Mouse (Mus musculus) right cerebral cortex, postnatal 14 days (tissue): ENCODE measurements around the gene Sfta2.
A peak's percentile ranks its signal among the peaks of the same experiment; 100 is the strongest.

Source experiments
- DNase-seq: peaks from one replicate; pipeline ENCODE4 v3.0.0; 2022

Gene Sfta2

DNA sequence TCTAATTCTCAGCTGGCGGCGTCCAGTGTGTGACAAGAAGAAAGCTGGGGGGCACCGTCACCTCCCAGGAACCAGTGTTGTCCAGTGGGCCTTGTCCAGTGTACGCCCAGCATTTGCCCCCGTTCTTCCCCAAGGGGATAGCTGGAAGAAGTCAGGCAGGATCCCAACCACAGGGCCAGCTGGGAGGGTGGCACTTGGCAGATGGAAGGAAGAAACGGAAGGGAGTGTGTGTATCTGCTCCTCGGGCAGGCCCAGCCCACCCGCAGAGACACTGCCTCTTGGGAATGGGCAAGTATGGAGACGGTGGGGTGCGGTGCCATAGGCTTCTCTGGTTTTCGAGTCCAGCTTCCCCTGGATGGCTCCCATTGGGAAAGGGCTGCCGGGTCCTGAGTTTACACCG is 80.6 kb downstream of the Sfta2 start:
- no peak for DNase-seq

DNA sequence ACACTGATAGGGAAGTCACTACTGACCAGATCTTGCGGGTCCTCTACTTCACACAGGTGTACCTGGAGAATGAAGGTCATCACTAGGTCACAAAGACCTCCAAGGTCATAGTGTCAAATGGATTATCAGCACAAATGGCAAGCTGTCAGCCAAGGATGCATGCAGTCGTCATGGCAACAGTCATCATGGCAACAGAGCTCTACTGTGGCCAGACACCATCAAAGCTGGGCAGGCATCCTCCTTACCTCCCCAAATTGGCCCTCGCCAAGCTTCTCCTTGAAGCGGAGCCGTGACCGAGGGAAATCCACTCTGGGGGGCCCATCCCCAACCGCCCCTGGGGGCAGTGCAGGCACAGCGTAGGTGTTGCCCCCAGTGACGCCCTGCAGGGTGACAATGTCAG is 83.7 kb downstream of the Sfta2 start:
- DNase-seq = peak; percentile 30

DNA sequence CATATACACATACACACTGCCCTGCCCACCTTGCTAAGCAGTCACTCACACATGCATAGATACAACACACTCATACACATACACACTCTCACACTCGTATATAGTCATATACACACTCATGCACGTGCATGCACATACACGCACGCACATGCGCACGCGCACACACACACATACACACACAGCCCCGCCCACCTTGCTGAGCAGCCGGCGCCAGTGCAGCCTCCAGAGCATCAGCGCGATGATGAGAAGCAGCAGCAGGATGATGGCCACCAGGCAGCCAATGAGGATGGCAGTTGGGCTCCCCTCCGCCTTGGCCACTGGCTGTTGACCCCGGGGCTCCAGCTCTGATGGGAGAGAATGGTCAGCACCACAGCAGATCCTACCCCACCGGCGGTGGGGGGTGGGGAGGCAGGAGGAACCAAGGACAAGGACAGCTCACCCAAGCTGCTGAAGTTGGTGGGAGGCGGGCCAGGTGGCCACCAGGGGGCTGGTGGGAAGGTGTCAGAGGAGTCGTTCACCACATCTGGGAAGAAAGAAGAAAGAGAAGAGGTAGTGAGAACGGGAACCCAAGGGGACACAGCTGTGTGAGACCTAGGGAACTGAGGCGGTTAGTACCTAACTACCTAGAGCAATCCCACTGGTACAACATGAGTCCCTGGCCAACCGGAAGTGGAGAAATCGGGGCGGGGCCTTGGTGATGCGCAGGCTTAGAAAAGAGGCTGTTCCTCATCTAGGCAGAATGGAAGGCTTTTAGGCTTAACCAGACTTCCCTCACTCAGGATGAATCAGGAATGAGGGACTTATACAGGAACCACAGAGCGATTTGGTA is 87.2 kb downstream of the Sfta2 start:
- DNase-seq = no peak

DNA sequence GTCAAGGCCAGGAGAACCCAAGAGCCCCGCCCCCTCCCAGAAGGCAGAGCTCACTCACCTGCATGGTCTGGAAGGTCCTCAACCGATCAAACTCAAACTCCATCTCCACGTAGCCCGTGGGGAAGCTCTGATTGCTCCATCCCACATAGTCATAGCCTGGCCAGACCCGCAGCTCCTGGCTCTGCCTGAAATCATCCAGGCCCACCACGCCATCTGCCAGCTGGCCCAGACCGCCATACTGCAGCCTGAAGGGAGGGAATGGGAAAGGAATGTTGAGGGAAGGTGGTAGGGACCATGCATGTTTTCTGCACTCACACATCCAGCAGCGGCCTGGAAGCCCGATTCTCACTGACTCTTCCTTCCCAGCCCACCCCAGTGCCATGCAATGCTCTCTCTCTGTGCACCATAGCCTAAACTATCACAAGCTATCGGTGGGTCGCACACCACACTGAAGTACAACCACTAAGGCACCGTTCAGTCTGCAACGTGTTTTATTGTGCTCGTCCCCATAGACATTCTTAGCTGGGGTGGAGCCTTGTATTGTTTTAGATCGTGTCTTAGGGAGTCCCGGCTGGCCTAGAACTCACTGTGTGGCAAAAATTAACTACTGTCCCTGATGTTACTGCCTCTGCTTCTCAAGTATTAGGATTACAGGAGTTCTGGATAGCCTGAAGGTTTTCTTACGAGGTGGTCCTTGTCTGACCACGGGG is 88.7 kb downstream of the Sfta2 start:
- no peak for DNase-seq

DNA sequence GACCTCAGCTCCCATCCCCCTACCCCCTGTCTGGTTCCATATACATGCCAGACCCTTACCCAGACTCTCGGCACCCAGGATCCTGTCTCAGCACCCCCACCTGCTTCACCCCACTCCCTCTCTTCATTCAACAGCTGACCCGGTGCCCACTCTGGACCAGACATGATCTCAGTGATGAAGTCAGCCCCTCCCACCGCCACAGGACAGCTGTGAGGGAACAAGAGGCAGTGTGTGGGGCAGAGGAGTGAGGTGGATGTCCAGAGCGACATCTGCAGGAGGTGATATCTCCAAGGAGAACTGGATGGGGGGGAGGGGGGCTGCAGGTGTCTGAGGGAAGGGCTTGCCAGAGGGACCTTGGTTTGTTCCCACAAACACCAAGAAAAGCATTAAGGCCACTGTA is 90.5 kb downstream of the Sfta2 start:
- no peak for DNase-seq

DNA sequence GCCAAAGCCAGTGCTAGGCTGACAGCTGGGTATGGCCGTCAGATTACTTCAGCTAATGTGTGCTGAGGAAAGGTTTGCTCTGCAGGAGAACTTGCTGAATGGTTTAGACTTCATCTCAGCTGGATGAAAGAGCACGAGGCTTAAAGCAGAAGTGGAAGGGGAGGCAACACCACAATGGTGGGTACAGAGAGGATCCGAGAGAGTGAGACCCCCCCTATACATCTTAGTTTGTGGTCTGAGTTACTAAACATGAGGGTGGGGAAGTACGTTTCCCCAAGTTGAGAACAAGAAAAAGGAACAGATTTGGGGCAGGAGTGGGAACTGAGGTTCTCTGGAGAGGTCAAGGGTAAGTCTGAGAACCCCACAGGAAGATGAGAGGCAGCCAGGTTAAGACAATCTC is 91.0 kb downstream of the Sfta2 start:
- no peak for DNase-seq

DNA sequence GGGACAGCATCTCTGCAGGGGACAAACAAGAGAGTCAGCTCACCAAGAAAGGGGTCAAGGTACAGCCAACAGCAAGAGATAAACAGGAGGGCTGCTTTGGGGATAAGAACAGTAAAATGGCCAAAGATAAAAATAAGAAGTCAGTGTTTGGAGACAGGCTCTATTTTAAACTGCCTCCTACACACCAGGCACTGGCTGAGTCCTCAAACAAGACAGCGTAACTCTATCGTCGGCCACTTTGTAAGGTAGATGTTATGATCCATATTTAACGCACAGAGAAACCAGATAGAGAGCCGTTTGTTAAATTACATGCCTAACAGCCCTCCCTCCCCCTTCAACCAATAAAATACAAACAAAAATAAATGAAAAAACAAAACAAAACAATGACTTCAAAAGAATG is 92.6 kb downstream of the Sfta2 start:
- no peak for DNase-seq

DNA sequence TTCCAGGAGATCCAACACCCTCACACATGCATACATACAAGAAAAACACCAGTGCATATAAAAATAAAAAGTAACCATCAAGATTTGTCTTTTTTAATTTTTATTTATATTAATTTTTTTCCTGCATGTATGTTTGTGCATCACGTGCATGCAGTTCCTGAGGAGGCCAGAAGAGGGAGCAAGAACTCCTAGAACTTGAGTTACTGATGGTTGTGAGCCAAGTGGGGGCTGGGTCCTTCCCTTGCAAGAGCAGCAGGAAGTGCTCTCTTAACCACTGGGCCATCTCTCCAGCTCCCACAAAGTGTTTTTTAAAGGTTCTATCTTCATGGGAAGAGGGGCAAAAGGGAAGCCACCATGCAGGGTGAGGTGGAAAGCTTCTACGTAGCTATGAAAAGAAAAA is 93.9 kb downstream of the Sfta2 start:
- DNase-seq = peak; percentile 63

DNA sequence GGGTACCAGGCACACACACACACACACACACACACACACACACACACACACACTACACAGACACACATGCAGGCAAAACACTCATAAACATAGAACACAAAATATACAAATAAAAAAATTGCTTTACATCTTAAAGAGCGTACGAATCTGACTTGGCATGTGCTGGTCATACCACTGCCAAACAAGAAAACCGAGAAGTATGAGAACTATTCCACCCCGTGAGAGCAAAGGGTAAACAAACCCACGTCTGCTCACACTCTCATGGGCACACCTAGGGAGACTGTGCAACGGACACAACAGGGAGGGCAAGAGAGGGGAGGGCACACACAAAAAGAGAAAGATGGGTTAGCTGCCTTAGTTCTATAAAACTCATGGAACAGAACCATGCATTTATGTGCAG is 95.3 kb downstream of the Sfta2 start:
- DNase-seq = no peak

DNA sequence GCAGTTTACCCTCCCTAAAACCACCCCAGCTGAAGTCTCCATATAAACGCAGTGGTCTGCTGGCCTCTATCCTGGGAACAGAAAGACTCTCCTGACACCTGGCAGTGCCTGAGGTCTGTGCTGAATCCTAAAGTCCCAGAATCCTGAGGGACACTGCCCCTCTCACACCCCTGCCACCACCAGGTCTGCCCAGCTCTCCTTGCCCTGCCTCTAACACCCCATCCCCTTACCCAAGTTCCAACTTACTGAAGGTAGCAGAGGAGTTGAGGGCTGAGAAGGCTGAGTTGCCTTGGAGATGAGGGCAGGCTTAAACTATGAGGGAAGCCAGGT is 96.0 kb downstream of the Sfta2 start:
- DNase-seq = no peak

DNA sequence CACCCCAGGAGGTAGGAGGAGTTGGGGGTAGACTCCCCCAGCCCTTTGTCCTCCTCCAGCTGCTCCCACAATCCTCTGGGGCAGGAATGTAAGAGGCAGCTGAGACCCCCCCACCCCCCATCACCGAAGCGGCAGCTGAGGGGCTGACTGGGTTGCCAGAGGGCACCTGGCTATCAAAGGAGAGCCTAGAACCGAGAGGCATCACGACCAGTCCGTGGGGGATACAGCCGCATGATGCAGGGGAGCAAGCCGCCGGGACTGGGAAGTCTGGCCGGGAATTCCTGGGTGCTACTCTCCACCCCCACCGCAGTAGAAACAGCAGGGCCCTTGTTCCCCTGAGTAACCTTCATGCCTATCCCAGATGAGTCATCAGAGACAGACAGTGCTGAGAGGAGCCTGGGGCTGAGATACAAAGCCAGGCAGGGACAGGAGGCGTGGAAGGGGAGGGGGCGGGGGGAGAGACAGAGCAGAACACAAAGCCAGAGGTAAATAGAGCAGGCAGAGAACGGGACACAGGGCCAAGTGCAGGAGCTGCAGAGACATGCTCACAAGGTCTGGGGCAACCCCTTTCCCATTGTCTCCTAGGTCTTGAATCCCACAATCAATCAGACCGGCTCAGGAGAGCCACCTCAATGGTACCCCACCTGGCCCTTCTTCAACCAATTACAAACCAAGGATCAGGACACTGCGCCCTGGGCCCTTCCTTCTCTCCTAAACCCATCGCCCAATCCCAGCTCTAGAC is 96.6 kb downstream of the Sfta2 start:
- peak; percentile 31 for DNase-seq

DNA sequence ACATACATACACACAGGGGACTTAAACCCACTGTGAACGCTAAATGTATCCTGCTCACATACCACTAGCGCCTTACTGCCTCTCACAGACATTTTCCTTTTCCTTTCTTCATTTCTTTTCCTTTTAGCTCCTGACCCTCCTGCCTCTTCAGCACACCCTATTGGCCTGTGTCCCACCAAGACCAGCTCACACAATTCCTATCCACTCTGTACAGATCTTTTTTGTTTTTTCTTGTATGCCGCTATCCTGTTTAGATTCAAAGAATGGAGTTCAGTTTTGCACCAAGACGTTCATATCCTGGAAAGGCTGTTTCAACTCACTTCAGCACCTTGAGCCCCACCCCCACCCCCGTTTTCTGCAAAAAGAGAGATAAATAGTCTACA is 97.1 kb downstream of the Sfta2 start:
- DNase-seq = no peak

DNA sequence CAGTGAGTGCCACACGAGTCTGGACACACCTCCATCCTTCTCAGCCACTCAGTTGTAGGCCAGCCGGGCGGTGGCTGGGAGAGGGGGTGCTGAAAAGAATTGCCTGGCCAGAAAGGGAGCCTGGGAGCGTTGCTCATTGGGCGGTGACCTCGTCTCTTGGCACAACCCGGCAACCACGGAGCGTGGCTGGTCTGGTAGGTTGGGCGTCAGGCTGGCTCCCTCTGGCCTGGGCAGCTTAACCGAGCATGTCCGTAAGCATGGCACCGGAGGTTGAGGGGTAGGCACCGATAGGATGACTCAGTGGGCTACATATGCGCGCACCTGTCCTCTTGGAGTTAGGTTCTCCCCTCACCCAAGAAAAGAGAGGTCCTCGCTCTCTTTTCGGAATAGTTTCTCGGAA is 98.6 kb downstream of the Sfta2 start:
- peak; percentile 54 for DNase-seq
